Mouse (Mus musculus) thymus, adult 2 months (tissue): ENCODE results near the gene Atrnl1. TPM values are rescaled to one million over a fixed set of nuclear protein-coding genes. Genes with fewer than 3 reads are reported as not detected.

Experiments
- DNase-seq: peaks from one replicate; pipeline ENCODE4 v3.0.0; 2021
- H3K27ac ChIP-seq: fragments of 200-500 bp; 2 replicates; pipeline ENCODE4 v1.5.1; 2012; ENCODE audit warnings: low read length, control low read depth; ENCODE audit not compliant: control insufficient read depth, insufficient read depth
- H3K27me3 ChIP-seq: fragments of 200-500 bp; 2 replicates; pipeline ENCODE4 v1.6.1; 2012; ENCODE audit warnings: mild to moderate bottlenecking, low read length, moderate library complexity, mixed read lengths; ENCODE audit not compliant: control insufficient read depth, insufficient read depth
- H3K36me3 ChIP-seq: fragments of 200-500 bp; 2 replicates; pipeline ENCODE4 v1.6.1; 2012; ENCODE audit warnings: mild to moderate bottlenecking, low read length, moderate library complexity; ENCODE audit not compliant: control insufficient read depth, insufficient read depth
- H3K4me1 ChIP-seq: fragments of 200-500 bp; replicated peaks from 2 replicates; pipeline ENCODE4 v1.6.1; 2012; ENCODE audit warnings: low read length; ENCODE audit not compliant: control insufficient read depth, insufficient read depth
- H3K4me3 ChIP-seq: fragments of 200-500 bp; 2 replicates; pipeline ENCODE4 v1.5.1; 2012; ENCODE audit warnings: mild to moderate bottlenecking, low read length, control low read depth, moderate library complexity; ENCODE audit not compliant: control insufficient read depth, insufficient read depth
- CTCF ChIP-seq: fragments of 200-500 bp; IDR thresholded peaks from 2 replicates; pipeline ENCODE4 v1.5.1; 2012; ENCODE audit warnings: mild to moderate bottlenecking, control low read depth, low read length, moderate library complexity, borderline replicate concordance; ENCODE audit not compliant: control insufficient read depth, poor library complexity, insufficient read depth; ENCODE audit errors: extremely low read depth
- POLR2A ChIP-seq: fragments of 200-500 bp; IDR thresholded peaks from 2 replicates; pipeline ENCODE4 v1.6.1; 2012; ENCODE audit warnings: mild to moderate bottlenecking, low read length, control low read depth, moderate library complexity; ENCODE audit not compliant: control insufficient read depth, poor library complexity, insufficient read depth; ENCODE audit errors: extremely low read depth
- WGBS: fragments of 180-500 bp; shearing (Covaris S2); methylation state at CpG from one replicate; pipeline ENCODE4 v1.1.7; 2018; 5-methylcytosine and 5-hydroxymethylcytosine counted together
- polyA plus RNA-seq: library from polyadenylated mRNA; depleted of rRNA; stranded (reverse); fragments of >200 nt; gene quantifications from 2 replicates; pipeline ENCODE4 v1.2.3, GENCODE M21; 2012

The Atrnl1 gene
- polyA plus RNA-seq, 1 experiment = 8.2 TPM

GRCm38 (mm10) chr19:58086734-58087133 lies 475.9 kb downstream of the Atrnl1 start:
- Histone ChIP-seq H3K4me3 (no peak overlapping the region), H3K4me1 (no peaks in the 10 kb centered on the region), H3K27me3 (no peaks in the 10 kb centered on the region), H3K36me3 (no peaks in the 10 kb centered on the region), H3K27ac (no peak overlapping the region)
- DNase-seq = no peak
- TF ChIP-seq CTCF (no peak), POLR2A (no peak)
- 91% methylated on average over 8 of the region's 8 CpGs for WGBS

DNA sequence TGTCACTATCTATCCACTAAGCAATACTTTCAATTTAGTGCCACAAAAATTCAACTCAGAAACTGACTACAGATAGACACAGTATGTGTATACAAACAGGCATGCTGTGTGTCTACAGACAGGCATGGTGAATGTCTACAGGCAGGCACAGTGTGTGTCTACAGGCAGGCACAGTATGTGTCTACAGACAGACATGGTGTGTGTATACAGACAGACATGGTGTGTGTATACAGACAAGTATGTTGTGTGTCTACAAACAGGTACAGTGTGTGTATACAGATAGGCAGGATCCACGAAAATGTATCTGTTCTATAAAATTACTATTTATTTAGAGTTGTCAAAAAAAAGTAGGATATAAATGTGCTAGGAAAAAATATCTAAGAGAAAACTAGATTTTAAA lies 477.1 kb downstream of the Atrnl1 start:
- H3K27ac ChIP-seq = no peak overlapping the region
- WGBS = 96% methylated on average over 1 of the region's 1 CpGs
- H3K4me3 ChIP-seq = no peak overlapping the region
- no peaks in the 10 kb centered on the region for H3K27me3 ChIP-seq
- no peak for DNase-seq
- no peaks in the 10 kb centered on the region for H3K4me1 ChIP-seq
- TF ChIP-seq CTCF = no peak
- TF ChIP-seq POLR2A = no peak
- no peaks in the 10 kb centered on the region for H3K36me3 ChIP-seq

- Histone ChIP-seq H3K4me3 (no peak overlapping the region), H3K27me3 (no peaks in the 10 kb centered on the region), H3K27ac (no peak overlapping the region), H3K36me3 (no peaks in the 10 kb centered on the region), H3K4me1 (no peaks in the 10 kb centered on the region)
- TF ChIP-seq POLR2A (no peak), CTCF (no peak)
- DNase-seq = no peak
- 94% methylated on average over 7 of the region's 7 CpGs for WGBS
Observed at GRCm38 (mm10) chr19:58088433-58088832, 477.6 kb downstream of the Atrnl1 start.

- no peak for TF ChIP-seq CTCF
- WGBS = 97% methylated on average over 16 of the region's 16 CpGs
Observed at GRCm38 (mm10) chr19:58091911-58092310, 481.1 kb downstream of the Atrnl1 start.

DNA sequence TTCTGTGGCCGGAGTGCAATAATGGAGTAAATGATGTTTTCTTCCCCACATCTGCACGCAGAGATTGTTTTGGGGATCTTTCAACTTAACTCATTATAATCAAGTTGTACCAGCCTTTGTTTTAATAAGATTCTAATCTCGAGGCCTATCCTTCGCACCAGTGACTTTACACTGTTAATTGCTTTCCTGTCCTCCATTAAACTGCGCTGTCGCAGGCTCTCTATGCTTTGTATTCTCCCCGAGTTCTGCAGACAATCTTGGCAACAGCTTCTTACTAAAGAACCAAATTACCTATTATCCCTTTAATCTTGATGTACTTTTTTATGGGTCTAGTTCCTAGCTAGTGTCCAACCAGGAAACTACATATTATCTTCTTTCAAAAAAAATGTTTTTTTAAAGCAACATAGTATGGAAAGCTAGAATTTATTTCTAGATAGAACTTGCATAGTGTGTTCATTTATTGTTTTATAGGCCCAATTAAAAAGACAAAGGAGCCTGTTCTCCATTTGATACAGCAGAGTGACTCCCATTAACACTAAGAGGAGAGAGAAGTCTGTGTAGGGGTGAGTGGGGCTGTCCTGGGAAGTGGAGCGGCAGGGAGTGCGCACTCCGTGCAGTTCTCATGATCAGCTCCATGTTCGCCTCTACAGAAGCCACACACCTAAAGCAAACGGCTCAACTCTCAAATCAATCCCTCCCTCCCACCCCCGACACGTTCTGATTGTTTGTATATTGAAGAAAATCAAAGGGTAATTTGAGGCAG lies 484.1 kb downstream of the Atrnl1 start:
- 87% methylated on average over 14 of the region's 14 CpGs for WGBS

More at GRCm38 (mm10) chr19:58091911-58092310, 481.1 kb downstream of the Atrnl1 start:
- no peak for DNase-seq
- H3K4me1 ChIP-seq = peaks cover 11% of the 10 kb centered on the region
- H3K27ac ChIP-seq = no peak overlapping the region
- H3K4me3 ChIP-seq = no peak overlapping the region
- H3K36me3 ChIP-seq = no peaks in the 10 kb centered on the region
- H3K27me3 ChIP-seq = no peaks in the 10 kb centered on the region

GRCm38 (mm10) chr19:58095776-58096175 lies 484.9 kb downstream of the Atrnl1 start:
- Histone ChIP-seq H3K27me3 (no peaks in the 10 kb centered on the region), H3K4me3 (peak overlapping the region; percentile 15; the same call in 1 of the 2 replicates), H3K36me3 (no peaks in the 10 kb centered on the region), H3K4me1 (peaks cover 14% of the 10 kb centered on the region), H3K27ac (peak overlapping the region; percentile 72)
- DNase-seq = no peak
- TF ChIP-seq POLR2A = no peak
- 36% methylated on average over 7 of the region's 7 CpGs for WGBS

More for the DNA sequence above, 484.1 kb downstream of the Atrnl1 start:
- H3K27me3 ChIP-seq = no peaks in the 10 kb centered on the region
- H3K36me3 ChIP-seq = no peaks in the 10 kb centered on the region
- no peak overlapping the region; the same call in 1 of the 2 replicates for H3K27ac ChIP-seq
- TF ChIP-seq POLR2A (no peak), CTCF (no peak)
- H3K4me3 ChIP-seq = no peak overlapping the region
- peaks cover 14% of the 10 kb centered on the region for H3K4me1 ChIP-seq
- DNase-seq = no peak

DNA sequence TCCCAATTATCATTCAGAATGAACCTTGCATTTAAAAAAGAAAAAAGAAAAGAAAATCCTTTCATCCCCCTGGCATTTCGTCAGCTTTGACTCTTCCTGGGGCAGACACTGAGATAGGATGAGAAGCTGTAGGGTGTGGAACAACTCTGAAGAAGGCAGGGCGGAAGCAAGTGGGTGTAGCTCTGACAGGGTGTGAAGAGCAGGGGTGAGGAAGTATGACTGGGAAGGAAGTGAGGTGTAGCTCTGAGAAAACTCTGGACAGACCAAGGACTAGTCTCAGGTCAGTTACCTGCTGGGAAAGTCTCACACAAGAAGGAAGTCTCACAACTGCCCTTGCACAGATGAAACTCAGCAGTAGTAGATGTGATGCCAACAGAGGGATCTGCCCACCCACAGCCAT lies 486.4 kb downstream of the Atrnl1 start:
- 66% methylated on average over 2 of the region's 2 CpGs for whole genome bisulfite sequencing
- no peaks in the 10 kb centered on the region for H3K27me3 ChIP-seq
- no peak overlapping the region for H3K27ac ChIP-seq
- no peak overlapping the region for H3K4me3 ChIP-seq
- TF ChIP-seq POLR2A = no peak
- TF ChIP-seq CTCF = no peak
- no peak for DNase-seq
- H3K4me1 ChIP-seq = peaks cover 14% of the 10 kb centered on the region
- no peaks in the 10 kb centered on the region for H3K36me3 ChIP-seq
